ENCODE assay signal across 14 mouse cellular contexts in genomic region chr6:30897520-30897919, GRCm38 (mm10). TPM values are rescaled to one million over a fixed set of nuclear protein-coding genes. Genes with fewer than 3 reads are reported as not detected.
DNase-seq lines count a peak whose midpoint lies in the region; ATAC-seq and TF ChIP-seq lines count a peak whose summit lies in the region.
"Had no signal": no experiment of that assay in that cellular context is flagged by ENCODE, and none has a peak within 500 bp of the region (broad histone marks: within the 10 kb centered on the region; RNA-seq: fewer than 3 reads in every experiment).

No protein-coding gene starts in this region.

- no peak for TF ChIP-seq CTCF in hindbrain, postnatal 0 days (IDR thresholded peaks at IDR 0.05; ENCODE audit: low read depth)

- no peak overlapping the region for H3K9ac ChIP-seq in hindbrain, postnatal 0 days (replicated peaks; ENCODE audit: low read length)
- H3K9ac ChIP-seq in liver, embryonic 11.5 days (ENCODE audit: low read depth, low read length): no peak overlapping the region

- 0 out of 2 replicates have a peak overlapping the region, but pooled peaks have one; percentile 65 for H3K4me2 ChIP-seq in hindbrain, postnatal 0 days (ENCODE audit: low read depth, low read length)
- peak overlapping the region; percentile 58 for H3K4me2 ChIP-seq in liver, embryonic 11.5 days

- no peak overlapping the region for H3K4me3 ChIP-seq in hindbrain, postnatal 0 days (ENCODE audit: low read length)
- H3K4me3 ChIP-seq in hindbrain, embryonic 10.5 days: no peak overlapping the region
- H3K4me3 ChIP-seq in liver, embryonic 11.5 days (ENCODE audit: low read depth, low read length): no peak overlapping the region; the same call in 1 of the 2 replicates

- no peak for DNase-seq in hindbrain, postnatal 0 days (ENCODE audit: low spot score)
- DNase-seq in hindbrain, embryonic 10.5 days (ENCODE audit: low spot score): no peak
- peak; percentile 29 for DNase-seq in MEL-GATA-1-ER (ENCODE audit: extremely low read depth, low read depth)
- peak; percentile 29 for DNase-seq in c-Kit-positive CD71-positive TER-119-negative erythroid progenitor cells, embryonic 14.5 days (ENCODE audit: low read depth)
- DNase-seq in liver, embryonic 11.5 days (ENCODE audit: low spot score): no peak
- DNase-seq in ovary, postnatal 10 days (ENCODE audit: low spot score): no peak
- DNase-seq in kidney, postnatal 14 days: no peak
- DNase-seq: adrenal gland, postnatal 36 days; cerebellum, adult 9-11 months; gastrocnemius, postnatal 25 days; left cerebral cortex, postnatal 4 days had no signal

- no peaks in the 10 kb centered on the region for H3K27me3 ChIP-seq in hindbrain, postnatal 0 days (ENCODE audit: insufficient read depth, low read length)
- H3K27me3 ChIP-seq in hindbrain, embryonic 10.5 days (ENCODE audit: insufficient read depth, poor library complexity, severe bottlenecking): no peaks in the 10 kb centered on the region
- H3K27me3 ChIP-seq in liver, embryonic 11.5 days (replicated peaks; ENCODE audit: control insufficient read depth, insufficient read depth, low read length): no peaks in the 10 kb centered on the region
- H3K27me3 ChIP-seq: hindbrain, embryonic 13.5 days had no signal

- ATAC-seq in hindbrain, postnatal 0 days: no peak
- no peak for ATAC-seq in liver, embryonic 11.5 days (replicated peaks; ENCODE audit: low FRiP score)

- no peaks in the 10 kb centered on the region; the same call in 1 of the 2 replicates for H3K4me1 ChIP-seq in hindbrain, postnatal 0 days (ENCODE audit: insufficient read depth, low read length)
- H3K4me1 ChIP-seq in hindbrain, embryonic 10.5 days (replicated peaks): peaks cover 22% of the 10 kb centered on the region
- peaks cover 9% of the 10 kb centered on the region; the same call in 1 of the 2 replicates for H3K4me1 ChIP-seq in liver, embryonic 11.5 days (replicated peaks; ENCODE audit: control insufficient read depth, insufficient read depth, low read length)

- 75% methylated on average over 6 of the region's 6 CpGs for WGBS in hindbrain, postnatal 0 days
- 74% methylated on average over 6 of the region's 6 CpGs for WGBS in hindbrain, embryonic 10.5 days
- 56% methylated on average over 6 of the region's 6 CpGs for WGBS in liver, embryonic 11.5 days

- H3K36me3 ChIP-seq in hindbrain, postnatal 0 days (ENCODE audit: insufficient read depth, low read length): no peaks in the 10 kb centered on the region
- H3K36me3 ChIP-seq in hindbrain, embryonic 10.5 days: 0 out of 2 replicates have a peak, but pooled peaks cover 2% of the 10 kb centered on the region
- H3K36me3 ChIP-seq in liver, embryonic 11.5 days (ENCODE audit: control insufficient read depth, insufficient read depth, low read length): no peaks in the 10 kb centered on the region

- H3K9me3 ChIP-seq in hindbrain, postnatal 0 days (ENCODE audit: low read length): no peaks in the 10 kb centered on the region
- H3K9me3 ChIP-seq in hindbrain, embryonic 10.5 days: no peaks in the 10 kb centered on the region
- no peaks in the 10 kb centered on the region for H3K9me3 ChIP-seq in liver, embryonic 11.5 days (ENCODE audit: control insufficient read depth, low read length)
- H3K9me3 ChIP-seq: hindbrain, embryonic 13.5 days had no signal

- H3K27ac ChIP-seq in hindbrain, postnatal 0 days: no peak overlapping the region
- H3K27ac ChIP-seq in hindbrain, embryonic 10.5 days: no peak overlapping the region
- no peak overlapping the region for H3K27ac ChIP-seq in liver, embryonic 11.5 days (ENCODE audit: low read depth, low read length)

RNA-seq across cellular contexts. Expression of gene Copg2, which starts 0.9 kb away (rescaled TPM):
- total RNA-seq in hindbrain, postnatal 0 days (2014; rRNA removed): 35.6 and 43.5 TPM in 2 replicates
- 29.7 and 30.7 TPM in 2 replicates for polyA plus RNA-seq in hindbrain, postnatal 0 days (2015; fragmentation: Nextera tagmentation; extraction: Ambion mirVana)
- polyA plus RNA-seq in hindbrain, embryonic 10.5 days (2016; fragmentation: Nextera tagmentation; extraction: Ambion mirVana): 29.8 and 36.3 TPM in 2 replicates
- 17.9 and 19.4 TPM in 2 replicates for polyA plus RNA-seq in liver, embryonic 11.5 days (2014; fragmentation: Nextera tagmentation; extraction: Ambion mirVana)

RNA-seq across cellular contexts. Expression of gene Tsga13, which starts 17.9 kb away (rescaled TPM):
- total RNA-seq in hindbrain, postnatal 0 days (2014; rRNA removed): not detected in 2 replicates
- 0.42 and 0.59 TPM in 2 replicates for polyA plus RNA-seq in hindbrain, postnatal 0 days (2015; fragmentation: Nextera tagmentation; extraction: Ambion mirVana)
- polyA plus RNA-seq in hindbrain, embryonic 10.5 days (2016; fragmentation: Nextera tagmentation; extraction: Ambion mirVana): not detected in 2 replicates
- not detected in 2 replicates for polyA plus RNA-seq in liver, embryonic 11.5 days (2014; fragmentation: Nextera tagmentation; extraction: Ambion mirVana)
- total RNA-seq: adrenal gland, postnatal 36 days; gastrocnemius, postnatal 25 days had no signal
- polyA plus RNA-seq: Patski; small intestine, adult 2 months had no signal

Comparison
In these comparisons a context has a peak if more than half of its experiments do, and no peak if none do; other contexts are left out.
1. DNase-seq: peak in MEL-GATA-1-ER (single experiment) and c-Kit-positive CD71-positive TER-119-negative erythroid progenitor cells, embryonic 14.5 days (single experiment); none in hindbrain, postnatal 0 days (single experiment), hindbrain, embryonic 10.5 days (single experiment), liver, embryonic 11.5 days (single experiment), ovary, postnatal 10 days (single experiment) and kidney, postnatal 14 days (single experiment).